Mouse (Mus musculus) liver, embryonic 12.5 days (tissue): ENCODE measurements at regions not wholly inside any gene's neighbourhood (a gene's known extent, or its start where the extent isn't known, plus 50 kb on each side); places are given as distances from the start of the nearest gene placed in this dataset.

Experiments used
- ATAC-seq: fragments of 200-750 bp; cut with Nextera tagmentation; 2 replicates; pipeline ENCODE4 v1.8.0; 2017; ENCODE audit warnings: moderate number of reproducible peaks, mild to moderate bottlenecking, moderate library complexity
- H3K27ac ChIP-seq: fragments of 300-500 bp; sonication (generic); 2 replicates; pipeline ENCODE4 v1.5.1; 2016; ENCODE audit warnings: mild to moderate bottlenecking
- H3K27me3 ChIP-seq: fragments of 300-500 bp; sonication (generic); replicated peaks from 2 replicates; pipeline ENCODE4 v1.6.1; 2016; ENCODE audit warnings: mild to moderate bottlenecking, moderate library complexity
- H3K36me3 ChIP-seq: fragments of 300-500 bp; sonication (generic); 2 replicates; pipeline ENCODE4 v1.6.1; 2016; ENCODE audit warnings: mild to moderate bottlenecking, moderate library complexity
- H3K4me1 ChIP-seq: fragments of 300-500 bp; sonication (generic); 2 replicates; pipeline ENCODE4 v1.6.1; 2016
- H3K4me2 ChIP-seq: fragments of 300-500 bp; sonication (generic); 2 replicates; pipeline ENCODE4 v1.6.1; 2016; ENCODE audit warnings: mild to moderate bottlenecking, moderate library complexity
- H3K4me3 ChIP-seq: fragments of 300-500 bp; sonication (generic); 2 replicates; pipeline ENCODE4 v1.5.1; 2016; ENCODE audit warnings: mild to moderate bottlenecking, moderate library complexity
- H3K9ac ChIP-seq: fragments of 300-500 bp; sonication (generic); 2 replicates; pipeline ENCODE4 v1.6.1; 2016; ENCODE audit warnings: mild to moderate bottlenecking, moderate library complexity
- H3K9me3 ChIP-seq: fragments of 300-500 bp; sonication (generic); replicated peaks from 2 replicates; pipeline ENCODE4 v1.6.1; 2016; ENCODE audit warnings: mild to moderate bottlenecking, moderate library complexity
- WGBS: fragments of 180-500 bp; shearing (Covaris S2); methylation state at CpG from one replicate; pipeline ENCODE4 v1.1.7; 2016; ENCODE audit not compliant: insufficient replicate concordance; 5-methylcytosine and 5-hydroxymethylcytosine counted together

- 62% methylated on average over 5 of the region's 5 CpGs for WGBS
- no peak for ATAC-seq
- Histone ChIP-seq H3K4me1 (no peaks in the 10 kb centered on the region), H3K9me3 (no peaks in the 10 kb centered on the region), H3K36me3 (no peaks in the 10 kb centered on the region), H3K4me2 (no peak overlapping the region), H3K4me3 (no peak overlapping the region), H3K27me3 (no peaks in the 10 kb centered on the region), H3K27ac (no peak overlapping the region), H3K9ac (no peak overlapping the region)
Measured at GRCm38 (mm10) chr3:36743399-36743798, 53.4 kb upstream of the Trpc3 start.

GRCm38 (mm10) chr3:36754358-36754950 lies 64.5 kb upstream of the Trpc3 start:
- WGBS, result 47% methylated on average over 7 of the region's 7 CpGs
- no peaks in the 10 kb centered on the region for H3K36me3 ChIP-seq
- no peak overlapping the region for H3K4me2 ChIP-seq
- ATAC-seq, result no peak
- no peak overlapping the region for H3K27ac ChIP-seq
- no peaks in the 10 kb centered on the region for H3K9me3 ChIP-seq
- H3K4me1 ChIP-seq, result no peaks in the 10 kb centered on the region
- no peak overlapping the region for H3K4me3 ChIP-seq
- no peak overlapping the region for H3K9ac ChIP-seq
- no peaks in the 10 kb centered on the region for H3K27me3 ChIP-seq

- ATAC-seq, result no peak
- no peak overlapping the region for H3K4me3 ChIP-seq
- 86% methylated on average over 6 of the region's 6 CpGs for WGBS
Measured at GRCm38 (mm10) chr3:36762065-36762653, 72.2 kb upstream of the Trpc3 start.

GRCm38 (mm10) chr3:36762847-36763246 lies 72.9 kb upstream of the Trpc3 start:
- Histone ChIP-seq H3K9ac (no peak overlapping the region), H3K9me3 (no peaks in the 10 kb centered on the region), H3K4me2 (no peak overlapping the region), H3K36me3 (no peaks in the 10 kb centered on the region), H3K27ac (no peak overlapping the region), H3K4me3 (no peak overlapping the region), H3K27me3 (no peaks in the 10 kb centered on the region), H3K4me1 (no peaks in the 10 kb centered on the region)
- WGBS, result 43% methylated on average over 3 of the region's 3 CpGs
- ATAC-seq, result no peak

More at GRCm38 (mm10) chr3:36762065-36762653, 72.2 kb upstream of the Trpc3 start:
- H3K9ac ChIP-seq, result no peak overlapping the region
- no peak overlapping the region for H3K4me2 ChIP-seq
- H3K4me1 ChIP-seq, result no peaks in the 10 kb centered on the region
- no peak overlapping the region for H3K27ac ChIP-seq
- H3K27me3 ChIP-seq, result no peaks in the 10 kb centered on the region
- no peaks in the 10 kb centered on the region for H3K36me3 ChIP-seq
- H3K9me3 ChIP-seq, result no peaks in the 10 kb centered on the region

DNA sequence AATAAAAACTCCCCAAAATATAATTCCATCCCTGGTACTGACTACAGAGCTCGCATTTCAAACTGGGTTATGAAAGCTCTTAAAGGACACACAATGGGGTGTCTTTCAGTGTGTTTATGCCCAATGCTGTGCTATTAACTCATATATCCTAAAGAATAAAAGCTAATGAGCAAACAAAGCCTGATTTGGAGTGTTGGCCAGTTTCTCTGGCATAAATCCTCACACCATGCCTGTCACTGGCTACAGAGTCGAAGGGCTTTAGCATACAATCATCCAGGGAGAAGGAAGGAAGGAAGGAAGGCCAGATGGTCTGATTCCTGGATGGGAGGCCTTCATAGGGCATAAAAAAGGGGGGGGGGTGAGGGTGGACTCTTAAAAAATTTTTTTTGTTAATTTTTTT lies 74.8 kb upstream of the Trpc3 start:
- H3K27ac ChIP-seq, result no peak overlapping the region
- no peak overlapping the region for H3K4me2 ChIP-seq
- no peak overlapping the region for H3K9ac ChIP-seq
- H3K4me1 ChIP-seq, result no peaks in the 10 kb centered on the region
- H3K9me3 ChIP-seq, result no peaks in the 10 kb centered on the region
- ATAC-seq, result no peak
- H3K27me3 ChIP-seq, result no peaks in the 10 kb centered on the region
- H3K4me3 ChIP-seq, result no peak overlapping the region
- no peaks in the 10 kb centered on the region for H3K36me3 ChIP-seq
- WGBS, result 49% methylated on average over 2 of the region's 2 CpGs

DNA sequence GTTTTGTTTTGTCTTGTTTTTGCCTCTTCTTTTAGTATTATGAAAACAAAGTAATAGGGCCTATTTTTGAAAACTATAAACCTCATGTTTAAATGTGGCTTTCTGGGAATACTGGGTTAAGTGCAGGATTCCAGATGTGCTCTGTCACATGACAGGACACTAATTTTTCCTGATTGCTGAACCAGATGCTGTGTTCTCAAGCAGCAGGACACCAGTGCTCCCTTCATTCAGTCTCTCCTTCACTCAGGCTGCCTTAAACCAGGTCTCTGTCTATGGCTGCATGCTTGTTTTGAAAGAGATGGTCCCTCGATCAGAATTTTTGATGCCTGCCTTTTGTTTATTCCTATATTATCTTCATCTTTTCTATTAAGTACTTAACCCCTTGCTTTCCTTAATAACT lies 80.1 kb upstream of the Trpc3 start:
- H3K4me1 ChIP-seq, result no peaks in the 10 kb centered on the region
- no peak overlapping the region for H3K9ac ChIP-seq
- H3K36me3 ChIP-seq, result no peaks in the 10 kb centered on the region
- 62% methylated on average over 1 of the region's 1 CpGs for WGBS
- no peak overlapping the region for H3K4me3 ChIP-seq
- no peak overlapping the region for H3K27ac ChIP-seq
- H3K4me2 ChIP-seq, result no peak overlapping the region
- H3K27me3 ChIP-seq, result no peaks in the 10 kb centered on the region
- no peak for ATAC-seq
- no peaks in the 10 kb centered on the region for H3K9me3 ChIP-seq

DNA sequence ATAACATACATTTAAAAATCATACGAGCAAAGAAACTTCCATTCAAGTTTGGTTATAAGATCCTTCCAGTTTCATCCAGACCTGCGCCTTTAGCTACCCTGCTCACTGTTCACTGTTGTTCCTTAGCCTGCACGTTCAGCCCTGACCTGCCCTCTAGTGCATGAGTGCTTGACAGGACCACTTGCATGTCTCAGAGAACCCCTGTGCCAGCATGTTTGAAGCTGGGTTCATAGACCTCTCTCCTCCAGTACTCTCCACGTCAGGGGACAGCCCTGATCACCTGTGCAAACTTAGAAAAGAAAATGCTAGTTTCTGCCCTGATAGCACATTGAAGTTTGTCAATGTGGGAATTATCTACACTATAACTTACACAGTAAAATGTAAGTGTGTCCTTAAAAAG lies 81.0 kb upstream of the Trpc3 start:
- H3K27me3 ChIP-seq, result no peaks in the 10 kb centered on the region
- no peak for ATAC-seq
- no peak overlapping the region for H3K27ac ChIP-seq
- no peaks in the 10 kb centered on the region for H3K4me1 ChIP-seq
- 48% methylated on average over 4 of the region's 4 CpGs for WGBS
- no peaks in the 10 kb centered on the region for H3K9me3 ChIP-seq
- no peaks in the 10 kb centered on the region for H3K36me3 ChIP-seq
- H3K4me2 ChIP-seq, result no peak overlapping the region
- H3K4me3 ChIP-seq, result no peak overlapping the region
- no peak overlapping the region for H3K9ac ChIP-seq

- H3K36me3 ChIP-seq, result no peaks in the 10 kb centered on the region
- H3K4me3 ChIP-seq, result no peak overlapping the region
- no peaks in the 10 kb centered on the region for H3K4me1 ChIP-seq
- no peaks in the 10 kb centered on the region for H3K27me3 ChIP-seq
- whole genome bisulfite sequencing, result 60% methylated on average over 4 of the region's 4 CpGs
- H3K4me2 ChIP-seq, result no peak overlapping the region
- no peak overlapping the region for H3K9ac ChIP-seq
- no peak for ATAC-seq
- no peaks in the 10 kb centered on the region for H3K9me3 ChIP-seq
- H3K27ac ChIP-seq, result no peak overlapping the region
Measured at GRCm38 (mm10) chr3:36774023-36774422, 84.1 kb upstream of the Trpc3 start.

- 55% methylated on average over 7 of the region's 7 CpGs for WGBS
- ATAC-seq, result no peak
Measured at GRCm38 (mm10) chr3:36778448-36778847, 84.5 kb upstream of the 4932438A13Rik start.

GRCm38 (mm10) chr3:36786581-36786980 lies 76.3 kb upstream of the 4932438A13Rik start:
- Histone ChIP-seq H3K27me3 (no peaks in the 10 kb centered on the region), H3K9ac (no peak overlapping the region), H3K36me3 (no peaks in the 10 kb centered on the region), H3K4me3 (no peak overlapping the region), H3K27ac (no peak overlapping the region), H3K4me1 (peaks cover 8% of the 10 kb centered on the region), H3K9me3 (no peaks in the 10 kb centered on the region), H3K4me2 (no peak overlapping the region)
- ATAC-seq, result no peak
- WGBS, result 63% methylated on average over 5 of the region's 5 CpGs

More at GRCm38 (mm10) chr3:36778448-36778847, 84.5 kb upstream of the 4932438A13Rik start:
- H3K36me3 ChIP-seq, result no peaks in the 10 kb centered on the region
- no peaks in the 10 kb centered on the region for H3K9me3 ChIP-seq
- no peak overlapping the region for H3K4me2 ChIP-seq
- no peaks in the 10 kb centered on the region for H3K27me3 ChIP-seq
- H3K4me3 ChIP-seq, result no peak overlapping the region
- H3K27ac ChIP-seq, result no peak overlapping the region
- no peaks in the 10 kb centered on the region for H3K4me1 ChIP-seq
- H3K9ac ChIP-seq, result no peak overlapping the region

DNA sequence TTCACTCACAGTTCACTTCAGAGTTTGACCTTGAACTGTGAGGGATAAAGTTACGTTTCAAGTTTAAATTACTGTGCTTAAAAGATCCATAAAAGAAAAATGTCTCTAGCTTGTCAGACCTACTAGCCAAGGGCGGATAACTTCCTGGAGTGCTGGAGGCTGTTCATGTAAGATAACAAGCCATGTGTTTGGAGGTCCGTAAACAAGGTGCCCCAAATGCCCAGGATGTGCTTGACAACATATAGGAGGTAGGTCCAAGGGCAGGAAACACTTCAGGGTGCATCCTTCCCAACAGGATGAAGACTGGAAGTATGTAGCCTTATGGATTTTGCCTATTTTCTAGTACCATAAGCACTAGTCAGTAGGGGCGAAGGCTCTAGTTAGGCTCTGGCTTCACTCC lies 72.7 kb upstream of the 4932438A13Rik start:
- Histone ChIP-seq H3K4me2 (no peak overlapping the region), H3K27me3 (no peaks in the 10 kb centered on the region), H3K36me3 (no peaks in the 10 kb centered on the region), H3K9ac (no peak overlapping the region), H3K27ac (peak overlapping the region; percentile 15; the same call in 1 of the 2 replicates), H3K4me3 (no peak overlapping the region), H3K4me1 (peaks cover 8% of the 10 kb centered on the region), H3K9me3 (no peaks in the 10 kb centered on the region)
- 34% methylated on average over 4 of the region's 4 CpGs for WGBS
- peak; percentile 89 for ATAC-seq

GRCm38 (mm10) chr3:36797025-36797424 lies 65.9 kb upstream of the 4932438A13Rik start:
- WGBS, result 42% methylated on average over 4 of the region's 4 CpGs
- H3K4me3 ChIP-seq, result no peak overlapping the region
- no peaks in the 10 kb centered on the region for H3K36me3 ChIP-seq
- no peak overlapping the region for H3K4me2 ChIP-seq
- H3K27ac ChIP-seq, result no peak overlapping the region
- H3K9ac ChIP-seq, result no peak overlapping the region
- H3K9me3 ChIP-seq, result no peaks in the 10 kb centered on the region
- no peaks in the 10 kb centered on the region for H3K27me3 ChIP-seq
- ATAC-seq, result no peak
- 0 out of 2 replicates have a peak, but pooled peaks cover 4% of the 10 kb centered on the region for H3K4me1 ChIP-seq
